Mouse (Mus musculus) urinary bladder, postnatal 36 days (tissue): Measurements from ENCODE around the gene Osm.

Source experiments
- DNase-seq, 2 experiments: peaks; one replicate each; pipeline ENCODE4 v3.0.0; 2022; ENCODE audit warnings: low spot score in 2 of 2, mixed read lengths in 1 of 2

The Osm gene

DNA sequence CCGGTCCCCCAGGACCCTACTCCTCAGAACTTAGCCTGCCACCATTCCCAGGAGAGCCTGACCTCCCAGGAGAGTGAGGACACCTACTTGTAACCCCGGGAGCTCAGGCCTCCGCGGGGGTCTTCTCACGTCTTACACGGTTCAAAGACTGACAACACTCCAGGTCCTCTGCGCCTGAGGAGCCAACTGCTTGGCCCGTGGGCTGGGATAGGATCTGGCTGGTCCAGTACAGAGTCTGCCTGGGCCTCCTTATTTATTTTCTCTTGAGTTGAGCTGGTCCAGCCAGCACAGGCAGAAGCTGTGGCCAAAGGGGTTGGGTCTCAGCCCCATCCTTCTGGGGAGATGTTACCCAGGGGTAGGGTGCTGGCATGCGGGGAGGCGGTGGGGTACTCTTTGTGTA, 21.2 kb upstream of the Osm start:
- DNase-seq: no peak

- peak; percentile 54 to 61 for DNase-seq
These were observed 19.8 kb upstream of the Osm start for GRCm38 (mm10) chr11:4216248-4217000.

DNA sequence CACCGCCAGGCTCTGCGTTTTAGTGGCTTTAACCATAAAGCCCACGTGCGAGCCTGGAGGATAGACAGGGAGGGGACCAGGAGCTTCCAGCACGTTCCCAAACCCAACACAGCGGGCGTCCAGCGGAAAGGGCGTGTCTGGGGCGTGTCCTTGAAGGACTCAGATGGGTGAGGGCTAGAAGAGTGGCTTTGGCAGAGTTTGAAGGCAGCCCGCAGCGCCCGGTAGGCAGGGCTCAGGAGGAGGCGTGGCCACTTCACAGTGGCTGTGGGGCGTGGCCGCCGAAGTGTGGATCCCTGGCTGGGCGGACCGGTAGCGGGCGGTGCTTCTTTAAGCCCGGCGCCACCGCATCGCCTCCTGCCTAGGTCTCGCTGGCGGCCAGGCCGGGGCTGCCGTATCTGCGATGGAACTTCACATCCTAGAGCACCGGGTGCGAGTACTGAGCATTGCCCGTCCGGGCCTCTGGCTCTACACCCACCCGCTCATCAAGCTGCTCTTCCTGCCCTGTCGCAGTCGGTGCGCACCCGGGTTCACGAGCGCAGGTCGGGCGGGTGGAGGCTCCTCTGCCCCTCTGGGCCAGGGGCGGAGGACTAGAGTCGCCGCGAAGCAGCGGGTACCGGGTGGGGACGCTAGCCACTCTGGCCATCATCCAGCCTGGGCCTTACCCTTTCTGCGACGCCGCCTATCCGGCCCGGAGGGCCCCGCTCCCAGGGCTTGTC, 18.1 kb upstream of the Osm start, which contains the start of gene Castor1:
Gene Castor1 (plus strand): TSS at position 312 of the 716 bp plus-strand sequence.
- peak; percentile 86 to 94 for DNase-seq

- no peak for DNase-seq
These were observed 17.6 kb upstream of the Osm start for GRCm38 (mm10) chr11:4218637-4219036.

- DNase-seq: peak; percentile 72 to 82
These were observed 16.9 kb upstream of the Osm start for GRCm38 (mm10) chr11:4219317-4219751.

DNA sequence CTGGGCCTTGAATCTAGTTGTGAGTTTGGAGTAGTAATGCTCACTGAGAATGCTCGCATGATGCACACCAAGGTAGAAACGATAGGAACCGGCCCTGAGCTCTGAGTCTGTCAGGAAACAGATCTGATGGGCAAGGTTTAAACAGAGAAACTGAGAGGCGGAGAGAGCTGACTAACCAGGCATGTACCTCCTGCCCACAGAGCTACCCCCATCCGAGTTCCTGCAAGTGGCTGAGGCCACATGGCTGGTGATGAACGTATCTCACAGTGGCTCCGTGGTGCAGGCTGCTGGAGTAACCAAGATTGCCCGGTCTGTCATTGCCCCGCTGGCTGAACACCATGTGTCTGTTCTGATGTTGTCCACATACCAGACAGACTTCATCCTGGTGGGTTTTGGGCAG, 16.3 kb upstream of the Osm start:
- DNase-seq: no peak

DNA sequence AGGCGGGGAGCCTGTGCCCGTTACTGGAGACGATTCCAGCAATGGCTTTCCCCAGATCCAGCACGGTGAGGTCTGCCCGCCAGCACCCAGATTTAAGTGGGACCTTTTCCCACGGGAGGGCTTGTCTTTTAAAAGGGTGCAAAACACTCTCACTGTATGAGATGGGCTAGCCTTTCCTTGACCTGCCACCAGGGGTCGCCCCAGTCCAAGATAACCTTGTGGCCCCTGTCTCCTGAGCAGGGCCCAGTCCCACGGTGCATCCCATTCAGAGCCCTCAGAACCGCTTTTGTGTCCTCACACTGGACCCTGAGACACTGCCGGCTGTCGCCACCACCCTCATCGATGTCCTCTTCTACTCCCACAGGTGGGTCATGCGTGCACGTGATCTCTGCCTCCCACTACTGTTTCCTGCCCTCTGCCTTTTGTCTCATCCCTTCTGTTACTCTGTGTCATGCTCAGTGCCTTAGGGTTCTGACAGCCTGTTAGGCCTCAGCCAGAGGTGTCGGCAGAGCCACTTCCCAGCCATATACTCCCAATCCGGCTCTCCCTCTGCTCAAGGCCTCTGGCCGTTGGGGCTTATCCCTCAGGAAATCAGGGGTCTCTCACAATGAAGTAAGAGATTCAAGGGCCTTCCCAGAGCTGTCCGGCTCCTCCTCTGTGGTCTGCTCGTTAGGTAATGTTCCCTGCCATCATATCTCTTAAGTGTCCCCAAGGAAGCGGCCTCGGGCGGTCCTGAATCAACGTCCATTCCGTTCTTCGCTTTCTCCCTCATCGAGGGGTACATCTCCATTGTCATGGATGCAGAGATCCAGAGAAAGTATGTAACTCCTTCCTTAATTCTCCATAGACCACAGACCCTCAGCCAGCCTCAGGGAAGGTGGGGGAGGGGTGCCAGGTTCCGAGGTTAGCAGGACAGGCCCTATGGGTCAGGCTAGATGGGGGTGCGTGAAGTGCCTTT, 15.5 kb upstream of the Osm start:
- peak in 1 of 2 experiments; percentile 78 for DNase-seq

GRCm38 (mm10) chr11:4222046-4222950, 13.9 kb upstream of the Osm start:
- DNase-seq: no peak

GRCm38 (mm10) chr11:4223393-4224188, 12.6 kb upstream of the Osm start:
- DNase-seq: no peak

- no peak for DNase-seq
These were observed 12.0 kb upstream of the Osm start for GRCm38 (mm10) chr11:4224223-4224622.

GRCm38 (mm10) chr11:4226569-4227325, 9.5 kb upstream of the Osm start:
- DNase-seq: no peak

GRCm38 (mm10) chr11:4228463-4228862, 7.8 kb upstream of the Osm start:
- DNase-seq: peak in 1 of 2 experiments; percentile 56

DNA sequence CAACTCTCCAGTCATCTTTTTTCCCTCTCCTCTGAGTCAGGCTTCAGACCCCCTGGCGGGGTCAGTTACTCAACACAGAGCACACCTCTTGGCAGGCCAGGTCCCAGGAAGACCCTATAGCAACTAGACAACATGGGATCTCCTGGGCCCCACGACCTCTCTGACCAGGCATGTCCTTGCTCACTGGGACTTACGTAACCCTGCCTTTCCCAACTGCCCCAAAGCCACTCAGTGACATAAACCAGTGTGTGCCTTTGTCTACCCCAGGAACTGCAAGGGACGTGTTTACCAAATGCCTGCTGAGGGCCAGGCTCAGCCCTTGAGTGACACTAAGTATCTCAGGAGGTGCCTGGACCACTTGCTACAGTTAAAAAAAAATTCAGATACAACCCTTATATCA, 6.4 kb upstream of the Osm start:
- no peak for DNase-seq

- no peak for DNase-seq
These were observed 4.8 kb upstream of the Osm start for GRCm38 (mm10) chr11:4231435-4231834.

- no peak for DNase-seq
These were observed 3.6 kb upstream of the Osm start for GRCm38 (mm10) chr11:4232644-4233043.

DNA sequence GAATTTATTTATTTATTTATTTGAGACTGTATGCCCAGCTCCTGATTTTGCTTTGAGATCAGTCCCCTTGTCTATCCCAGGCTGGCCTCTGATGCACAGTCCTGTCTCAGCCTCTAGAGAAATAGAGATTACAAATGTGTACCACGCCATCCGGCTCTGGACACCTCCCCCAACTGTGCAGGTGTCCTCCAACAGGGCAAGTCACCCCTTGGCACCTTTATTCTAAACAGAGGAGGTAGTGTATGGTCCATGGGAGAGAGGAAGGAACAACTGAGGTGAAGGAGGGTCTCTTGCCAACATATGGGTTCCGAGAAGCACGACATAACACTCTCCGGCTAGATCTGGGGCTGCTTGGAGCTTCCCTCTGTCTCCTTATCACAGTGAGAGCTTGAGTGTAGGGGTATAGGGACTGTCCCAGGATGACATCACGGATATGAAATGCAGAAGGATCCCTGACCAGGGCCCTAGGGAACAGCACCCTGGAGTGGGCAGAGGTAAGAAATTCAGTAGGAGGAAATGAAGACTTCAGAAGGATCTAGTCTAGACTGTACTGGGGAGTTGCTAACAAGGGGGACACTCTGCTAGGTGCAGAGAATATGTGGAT, 1.1 kb upstream of the Osm start:
- no peak for DNase-seq

DNA sequence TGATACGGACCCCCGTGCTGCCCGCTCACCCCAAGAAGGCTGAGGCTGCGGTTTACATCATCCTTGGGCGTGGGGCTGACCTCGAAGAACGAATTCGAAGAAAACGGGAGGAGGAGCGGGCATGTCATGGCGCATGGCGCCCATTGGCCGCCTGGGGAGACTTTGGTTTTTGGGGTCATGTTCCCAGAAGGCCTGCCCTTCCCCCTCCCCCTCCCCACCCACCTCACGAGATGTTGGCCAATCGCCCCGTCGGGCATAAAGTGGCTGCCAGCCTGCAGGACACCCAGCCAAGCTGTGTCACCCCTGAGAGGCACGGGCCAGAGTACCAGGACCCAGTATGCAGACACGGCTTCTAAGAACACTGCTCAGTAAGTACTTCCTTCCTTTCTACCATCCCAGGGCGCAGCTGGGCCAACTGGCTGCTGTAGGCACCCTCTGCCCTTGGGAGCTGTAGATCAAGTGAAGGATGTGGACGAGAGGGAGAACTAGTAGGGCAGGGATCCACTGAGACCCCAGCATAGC, 387 bp downstream of the Osm start:
- DNase-seq: no peak

DNA sequence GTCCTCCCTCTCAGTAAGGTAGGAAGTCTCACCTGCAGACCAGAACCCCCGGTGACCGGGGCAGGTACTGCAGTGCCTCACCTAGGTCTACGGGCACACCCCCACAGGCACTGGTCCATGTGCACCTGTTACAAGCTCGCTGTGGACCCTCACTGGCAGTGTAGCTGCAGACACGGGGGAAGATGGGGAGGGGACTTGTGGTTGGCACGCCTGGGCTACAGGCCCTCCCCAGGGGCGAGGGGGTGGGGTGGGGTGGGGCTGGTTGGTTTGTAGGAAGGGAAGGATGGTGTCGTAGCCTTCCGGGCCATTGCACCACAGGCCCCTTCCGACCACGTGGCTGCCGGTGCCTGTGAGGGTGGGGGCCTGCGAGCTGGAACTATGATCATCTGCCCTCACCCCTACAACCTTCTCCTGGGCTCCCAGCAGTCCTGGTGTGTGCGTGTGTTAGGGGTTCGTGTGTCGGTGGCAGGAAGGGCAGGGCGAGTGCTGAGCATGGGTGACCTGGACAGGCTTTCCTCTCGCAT, 1.2 kb downstream of the Osm start:
- no peak for DNase-seq
